ENCODE assay signal across 11 mouse cellular contexts in genomic region chr7:89115633-89116032, GRCm38 (mm10).
A peak's percentile ranks its signal among the peaks of the same experiment; 100 is the strongest.
DNase-seq lines count a peak whose midpoint lies in the region; ATAC-seq lines count a peak whose summit lies in the region.
"Had no signal": no experiment of that assay in that cellular context is flagged by ENCODE, and none has a peak within 500 bp of the region (broad histone marks: within the 10 kb centered on the region; RNA-seq: fewer than 3 reads in every experiment).

No protein-coding gene starts in this region.

- H3K36me3 ChIP-seq in heart, embryonic 10.5 days: no peaks in the 10 kb centered on the region
- H3K36me3 ChIP-seq in heart, embryonic 11.5 days (ENCODE audit: control insufficient read depth, insufficient read depth, low read length): no peaks in the 10 kb centered on the region
- H3K36me3 ChIP-seq in midbrain, embryonic 14.5 days (ENCODE audit: control insufficient read depth, insufficient read depth, low read length): no peaks in the 10 kb centered on the region

- no peak overlapping the region for H3K4me2 ChIP-seq in heart, embryonic 11.5 days
- no peak overlapping the region for H3K4me2 ChIP-seq in midbrain, embryonic 14.5 days (ENCODE audit: low read length)

- H3K9ac ChIP-seq in heart, embryonic 11.5 days (ENCODE audit: low read depth, low read length): no peak overlapping the region
- H3K9ac ChIP-seq in midbrain, embryonic 14.5 days (replicated peaks; ENCODE audit: low read length): no peak overlapping the region

- 65% methylated on average over 3 of the region's 3 CpGs for WGBS in heart, embryonic 10.5 days
- WGBS in heart, embryonic 11.5 days (ENCODE audit: insufficient replicate concordance): 66% methylated on average over 3 of the region's 3 CpGs
- 90% methylated on average over 3 of the region's 3 CpGs for WGBS in midbrain, embryonic 14.5 days

- H3K4me3 ChIP-seq in heart, embryonic 10.5 days: no peak overlapping the region
- H3K4me3 ChIP-seq in heart, embryonic 11.5 days (ENCODE audit: low read depth, low read length): no peak overlapping the region
- H3K4me3 ChIP-seq in midbrain, embryonic 14.5 days (replicated peaks; ENCODE audit: low read depth, low read length): no peak overlapping the region
- H3K4me3 ChIP-seq: myocyte had no signal

- H3K27ac ChIP-seq in heart, embryonic 10.5 days: no peak overlapping the region
- H3K27ac ChIP-seq in heart, embryonic 11.5 days (ENCODE audit: low read depth, low read length): peak overlapping the region; percentile 73
- H3K27ac ChIP-seq in midbrain, embryonic 14.5 days (replicated peaks; ENCODE audit: low read depth, low read length): no peak overlapping the region

- no peaks in the 10 kb centered on the region for H3K27me3 ChIP-seq in heart, embryonic 10.5 days (ENCODE audit: insufficient read depth, poor library complexity, severe bottlenecking)
- H3K27me3 ChIP-seq in heart, embryonic 11.5 days (ENCODE audit: control insufficient read depth, insufficient read depth, low read length): no peaks in the 10 kb centered on the region
- H3K27me3 ChIP-seq in midbrain, embryonic 14.5 days (ENCODE audit: control insufficient read depth, insufficient read depth, low read length): no peaks in the 10 kb centered on the region
- H3K27me3 ChIP-seq: CH12.LX had no signal

- ATAC-seq in heart, embryonic 11.5 days (replicated peaks; ENCODE audit: insufficient number of reproducible peaks, low FRiP score, low TSS enrichment): no peak
- ATAC-seq in midbrain, embryonic 14.5 days (ENCODE audit: low FRiP score, low TSS enrichment): no peak

- H3K9me3 ChIP-seq in heart, embryonic 10.5 days: no peaks in the 10 kb centered on the region
- H3K9me3 ChIP-seq in heart, embryonic 11.5 days (replicated peaks; ENCODE audit: control insufficient read depth, low read length): no peaks in the 10 kb centered on the region
- no peaks in the 10 kb centered on the region for H3K9me3 ChIP-seq in midbrain, embryonic 14.5 days (ENCODE audit: control insufficient read depth, low read length)

- H3K4me1 ChIP-seq in heart, embryonic 10.5 days: no peaks in the 10 kb centered on the region
- no peaks in the 10 kb centered on the region for H3K4me1 ChIP-seq in heart, embryonic 11.5 days (ENCODE audit: control insufficient read depth, insufficient read depth, low read length)
- no peaks in the 10 kb centered on the region for H3K4me1 ChIP-seq in midbrain, embryonic 14.5 days (ENCODE audit: control insufficient read depth, insufficient read depth, low read length)

- DNase-seq in heart, adult 11 months: peak; percentile 98
- DNase-seq in heart, embryonic 10.5 days (ENCODE audit: low spot score): no peak
- peak; percentile 63 for DNase-seq in kidney, adult 9 months
- peak; percentile 54 for DNase-seq in lung, postnatal 14 days
- no peak for DNase-seq in adipocyte (ENCODE audit: low spot score)
- no peak for DNase-seq in testis, postnatal 10 days (ENCODE audit: low spot score)
- no peak for DNase-seq in midbrain, embryonic 14.5 days
- DNase-seq: gastrocnemius, postnatal 14 days had no signal

Comparison
In these comparisons a context has a peak if more than half of its experiments do, and no peak if none do; other contexts are left out.
1. DNase-seq: peak in heart, adult 11 months (single experiment), kidney, adult 9 months (single experiment) and lung, postnatal 14 days (single experiment); none in heart, embryonic 10.5 days (single experiment), adipocyte (single experiment), testis, postnatal 10 days (single experiment) and midbrain, embryonic 14.5 days (single experiment).